Mouse (Mus musculus) midbrain, embryonic 14.5 days (tissue): Measurements from ENCODE around the gene Serpinb1b. TPM values are rescaled to one million over a fixed set of nuclear protein-coding genes. Genes with fewer than 3 reads are reported as not detected.

Experiments used
- ATAC-seq: fragments of 200-750 bp; cut with Nextera tagmentation; 2 replicates; pipeline ENCODE4 v1.8.0; 2017; ENCODE audit warnings: moderate number of reproducible peaks, moderate library complexity; ENCODE audit not compliant: low FRiP score, low TSS enrichment
- DNase-seq: peaks from one replicate; pipeline ENCODE4 v3.0.0-alpha.2; 2015
- H3K27ac ChIP-seq: fragments of 300-500 bp; sonication (generic); replicated peaks from 2 replicates; pipeline ENCODE4 v1.5.1; 2014; ENCODE audit warnings: mild to moderate bottlenecking, low read depth, low read length, moderate library complexity
- H3K27me3 ChIP-seq: fragments of 300-500 bp; sonication (generic); 2 replicates; pipeline ENCODE4 v1.6.1; 2014; ENCODE audit warnings: low read length, control low read depth, mixed read lengths; ENCODE audit not compliant: control insufficient read depth, insufficient read depth
- H3K36me3 ChIP-seq: fragments of 300-500 bp; sonication (generic); 2 replicates; pipeline ENCODE4 v1.6.1; 2014; ENCODE audit warnings: low read length, control low read depth; ENCODE audit not compliant: control insufficient read depth, insufficient read depth
- H3K4me1 ChIP-seq: fragments of 300-500 bp; sonication (generic); 2 replicates; pipeline ENCODE4 v1.6.1; 2014; ENCODE audit warnings: mild to moderate bottlenecking, antibody characterized with exemption, low read length, control low read depth; ENCODE audit not compliant: control insufficient read depth, insufficient read depth
- H3K4me2 ChIP-seq: fragments of 300-500 bp; sonication (generic); 2 replicates; pipeline ENCODE4 v1.6.1; 2014; ENCODE audit warnings: mild to moderate bottlenecking, low read length, moderate library complexity
- H3K4me3 ChIP-seq: fragments of 300-500 bp; sonication (generic); replicated peaks from 2 replicates; pipeline ENCODE4 v1.5.1; 2014; ENCODE audit warnings: low read depth, low read length
- H3K9ac ChIP-seq: fragments of 300-500 bp; sonication (generic); replicated peaks from 2 replicates; pipeline ENCODE4 v1.6.1; 2014; ENCODE audit warnings: mild to moderate bottlenecking, low read length, moderate library complexity
- H3K9me3 ChIP-seq: fragments of 300-500 bp; sonication (generic); 2 replicates; pipeline ENCODE4 v1.6.1; 2016; ENCODE audit warnings: low read length, control low read depth, mixed read lengths; ENCODE audit not compliant: control insufficient read depth
- WGBS: fragments of 180-500 bp; shearing (Covaris S2); extraction: QIAGEN DNeasy Blood & Tissue Kit; methylation state at CpG from one replicate; pipeline ENCODE4 v1.1.7; 2014; 5-methylcytosine and 5-hydroxymethylcytosine counted together
- polyA plus RNA-seq: library from polyadenylated mRNA; unstranded; fragments of >200 nt; fragmentation: Nextera tagmentation; extraction: Ambion mirVana; gene quantifications from 2 replicates; pipeline ENCODE4 v1.2.1, GENCODE M21; 2014

Gene Serpinb1b
- polyA plus RNA-seq, 1 experiment from 2014 or later, result 1.3 TPM

DNA sequence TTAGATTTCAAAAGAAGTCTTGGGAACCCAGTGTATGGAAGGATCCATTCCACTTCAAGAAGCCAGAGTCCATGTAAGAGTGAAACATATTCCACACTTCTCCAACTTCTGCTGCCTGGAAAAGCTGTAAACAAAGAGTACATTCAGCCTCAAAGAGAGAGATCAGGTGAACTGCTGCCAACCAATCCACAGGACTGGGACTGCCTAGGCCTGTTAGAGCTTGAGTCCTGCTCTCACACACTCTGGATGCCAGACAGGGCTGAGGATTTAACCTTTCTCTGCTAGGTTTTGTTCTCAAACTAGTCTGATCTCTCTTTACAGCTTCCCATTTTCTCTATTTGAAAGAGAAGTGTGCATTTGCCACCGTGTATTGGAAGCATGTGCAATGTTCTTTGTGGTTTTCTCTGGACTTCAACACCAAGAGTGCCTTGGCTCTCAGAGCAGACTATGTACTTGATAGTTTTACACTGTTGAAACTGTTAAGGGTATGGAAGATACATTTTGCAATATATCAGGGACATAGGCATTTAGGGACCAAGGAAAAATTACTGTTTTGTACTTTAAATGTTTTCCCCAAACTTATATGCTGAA lies 10.9 kb upstream of the Serpinb1b start:
- Histone ChIP-seq H3K4me1 (no peaks in the 10 kb centered on the region), H3K4me3 (no peak overlapping the region)
- 95% methylated on average over 1 of the region's 1 CpGs for WGBS

DNA sequence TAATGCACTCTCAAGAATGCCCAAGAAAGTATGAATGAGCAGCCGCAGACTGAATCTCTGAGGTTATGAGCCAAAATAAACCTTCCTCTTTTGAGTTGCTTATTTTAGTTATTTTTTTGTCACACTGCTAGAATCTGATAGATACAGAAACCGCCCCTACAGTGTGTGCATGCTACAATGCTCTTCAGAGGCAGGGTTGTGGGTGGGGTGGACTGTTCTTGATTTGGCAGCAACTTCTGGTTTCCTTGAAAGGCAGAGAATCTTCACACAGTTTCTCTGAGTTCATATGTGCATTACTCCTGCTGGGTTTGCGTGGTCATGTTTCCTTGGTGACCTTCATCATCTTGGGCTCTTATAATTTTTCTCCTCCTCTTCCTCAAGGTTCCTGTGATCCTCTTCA lies 10.2 kb upstream of the Serpinb1b start:
- no peaks in the 10 kb centered on the region for H3K9me3 ChIP-seq
- H3K27me3 ChIP-seq, result no peaks in the 10 kb centered on the region
- no peak for ATAC-seq
- H3K27ac ChIP-seq, result no peak overlapping the region
- no peaks in the 10 kb centered on the region for H3K4me1 ChIP-seq
- no peak for DNase-seq
- no peak overlapping the region for H3K9ac ChIP-seq
- no peak overlapping the region for H3K4me3 ChIP-seq
- no peaks in the 10 kb centered on the region for H3K36me3 ChIP-seq
- whole genome bisulfite sequencing, result 91% methylated on average over 3 of the region's 3 CpGs
- H3K4me2 ChIP-seq, result no peak overlapping the region

More for the DNA sequence above, 10.9 kb upstream of the Serpinb1b start:
- Histone ChIP-seq H3K27ac (no peak overlapping the region), H3K9me3 (no peaks in the 10 kb centered on the region), H3K36me3 (no peaks in the 10 kb centered on the region), H3K27me3 (no peaks in the 10 kb centered on the region), H3K9ac (no peak overlapping the region), H3K4me2 (no peak overlapping the region)
- ATAC-seq (no peak; the same call in 1 of the 2 replicates), DNase-seq (no peak)

DNA sequence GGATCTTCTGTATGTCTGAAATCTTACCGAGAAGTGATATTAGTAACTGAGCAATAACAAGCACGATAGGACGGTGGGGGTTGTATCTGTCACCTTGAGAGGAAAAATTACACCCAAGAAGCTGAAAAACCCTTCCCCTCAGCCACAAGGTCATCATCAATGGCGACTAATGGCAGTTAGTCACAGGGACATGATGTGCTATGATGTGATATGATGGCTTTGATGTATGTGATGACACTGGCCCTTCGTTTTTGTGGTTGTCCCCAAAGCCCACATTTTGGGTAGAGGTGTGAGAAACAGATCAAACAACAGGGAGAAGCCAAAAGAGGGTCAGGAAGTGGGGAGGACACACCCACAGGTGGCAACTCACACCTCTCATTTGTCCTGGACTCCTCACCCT lies 6.6 kb upstream of the Serpinb1b start:
- H3K36me3 ChIP-seq, result no peaks in the 10 kb centered on the region
- WGBS, result 86% methylated on average over 5 of the region's 5 CpGs
- H3K9me3 ChIP-seq, result no peaks in the 10 kb centered on the region
- DNase-seq (no peak), ATAC-seq (no peak)
- H3K9ac ChIP-seq, result no peak overlapping the region
- no peaks in the 10 kb centered on the region for H3K4me1 ChIP-seq
- H3K27ac ChIP-seq, result no peak overlapping the region
- no peak overlapping the region for H3K4me2 ChIP-seq
- no peak overlapping the region for H3K4me3 ChIP-seq
- no peaks in the 10 kb centered on the region for H3K27me3 ChIP-seq

DNA sequence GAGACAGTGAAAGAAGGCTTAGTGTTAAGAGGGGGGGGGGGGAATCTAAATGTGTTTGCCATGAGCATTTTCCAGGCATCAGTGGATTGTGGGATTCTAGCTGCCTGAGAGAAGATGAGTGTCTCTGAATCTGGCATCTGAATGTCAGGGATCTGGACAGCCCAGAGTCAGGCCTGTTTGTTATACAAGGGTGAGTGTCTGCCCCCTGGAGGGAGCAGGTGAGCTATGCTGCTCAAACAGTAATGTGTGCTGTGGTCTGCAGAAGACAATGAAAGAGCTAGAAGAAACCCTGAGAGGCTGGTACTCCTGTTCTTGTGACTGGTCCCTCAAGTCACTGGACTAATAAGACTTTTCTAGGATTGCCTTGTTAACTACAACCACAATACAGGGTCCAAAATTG lies 4.3 kb upstream of the Serpinb1b start:
- ATAC-seq (no peak), DNase-seq (peak; percentile 48)
- H3K9ac ChIP-seq, result no peak overlapping the region
- no peak overlapping the region for H3K4me3 ChIP-seq
- H3K9me3 ChIP-seq, result no peaks in the 10 kb centered on the region
- no peaks in the 10 kb centered on the region for H3K36me3 ChIP-seq
- H3K4me2 ChIP-seq, result no peak overlapping the region
- no peaks in the 10 kb centered on the region for H3K4me1 ChIP-seq
- H3K27me3 ChIP-seq, result no peaks in the 10 kb centered on the region
- no peak overlapping the region for H3K27ac ChIP-seq

DNA sequence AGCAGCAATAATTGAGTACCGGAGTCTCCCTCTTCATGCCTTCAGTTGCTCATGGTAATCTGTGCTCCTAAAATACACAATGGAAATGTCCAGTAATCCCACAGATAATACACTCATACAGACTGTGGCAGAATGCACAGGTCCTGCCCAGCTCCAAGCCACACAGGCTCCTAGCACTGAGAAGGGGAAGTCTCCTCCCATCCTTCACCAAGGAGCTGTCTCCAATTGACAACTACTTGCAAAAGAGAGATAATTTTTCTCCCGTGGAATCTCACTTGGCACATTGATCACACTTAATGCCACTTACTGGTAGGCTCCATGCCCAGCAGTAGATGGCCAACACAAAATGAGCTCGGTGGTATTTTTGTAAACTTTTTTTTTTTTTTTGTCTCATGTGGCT lies 2.1 kb upstream of the Serpinb1b start:
- no peaks in the 10 kb centered on the region for H3K9me3 ChIP-seq
- H3K4me3 ChIP-seq, result no peak overlapping the region
- no peak overlapping the region for H3K9ac ChIP-seq
- WGBS, result 68% methylated on average over 3 of the region's 3 CpGs
- no peak for ATAC-seq
- no peak overlapping the region for H3K27ac ChIP-seq
- no peaks in the 10 kb centered on the region for H3K27me3 ChIP-seq
- H3K4me2 ChIP-seq, result no peak overlapping the region
- H3K36me3 ChIP-seq, result no peaks in the 10 kb centered on the region
- no peaks in the 10 kb centered on the region for H3K4me1 ChIP-seq
- no peak for DNase-seq

DNA sequence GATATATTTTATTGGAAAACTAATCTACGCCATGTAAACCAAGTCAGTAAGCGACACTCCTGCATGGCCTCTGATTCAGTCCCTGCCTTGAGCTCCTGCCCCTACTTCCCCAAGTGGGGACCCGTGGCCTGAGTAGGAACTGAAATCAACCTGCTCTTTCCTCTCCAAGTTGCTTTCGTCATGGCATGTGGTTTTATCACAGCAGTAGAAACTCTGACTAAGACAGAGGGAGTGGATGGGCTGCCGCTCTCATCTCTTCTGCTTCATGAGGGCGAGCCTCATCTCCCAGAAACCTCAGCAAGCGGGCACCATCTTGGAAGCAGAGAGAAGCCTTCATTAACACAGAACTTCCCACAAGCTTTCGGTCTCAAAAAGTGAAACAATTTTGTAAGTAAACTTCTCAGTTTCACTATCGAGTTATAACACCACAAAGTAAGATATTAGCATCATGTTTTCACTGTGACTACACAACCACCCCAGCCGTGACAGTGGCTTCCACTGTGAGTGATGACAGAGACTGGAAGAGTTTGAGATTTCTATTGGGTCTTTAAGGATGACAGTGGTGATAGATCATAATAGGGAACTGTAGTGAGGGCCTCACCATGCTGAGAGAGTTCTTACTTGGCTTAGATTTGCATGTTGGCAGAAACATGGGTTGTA lies 1.2 kb upstream of the Serpinb1b start:
- no peak for ATAC-seq
- DNase-seq, result no peak
- H3K4me1 ChIP-seq, result no peaks in the 10 kb centered on the region
- no peak overlapping the region for H3K9ac ChIP-seq
- H3K27me3 ChIP-seq, result no peaks in the 10 kb centered on the region
- H3K4me2 ChIP-seq, result no peak overlapping the region
- no peaks in the 10 kb centered on the region for H3K9me3 ChIP-seq
- H3K27ac ChIP-seq, result no peak overlapping the region
- no peaks in the 10 kb centered on the region for H3K36me3 ChIP-seq
- H3K4me3 ChIP-seq, result no peak overlapping the region
- WGBS, result 92% methylated on average over 10 of the region's 10 CpGs

DNA sequence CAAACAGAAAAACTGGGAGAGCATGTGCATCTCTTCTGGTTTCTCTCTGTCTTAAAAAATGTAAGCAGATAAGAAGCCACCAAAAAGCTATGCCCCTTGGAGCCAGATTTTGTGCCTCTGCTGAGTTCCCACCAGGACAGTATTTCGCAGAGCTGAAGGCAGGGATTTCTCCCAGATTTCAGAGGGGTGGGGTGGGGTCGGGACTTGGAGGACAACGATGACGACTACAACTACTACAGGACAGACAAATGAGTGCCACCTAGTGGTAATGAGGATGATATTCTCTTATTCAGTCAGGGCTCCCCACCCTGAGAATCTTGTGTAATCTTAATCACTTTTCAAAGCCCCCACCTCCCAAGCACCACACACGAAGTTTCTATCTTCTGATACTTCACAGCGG lies 1.0 kb downstream of the Serpinb1b start:
- H3K9ac ChIP-seq, result no peak overlapping the region
- H3K27me3 ChIP-seq, result no peaks in the 10 kb centered on the region
- 25% methylated on average over 6 of the region's 6 CpGs for WGBS
- no peaks in the 10 kb centered on the region for H3K36me3 ChIP-seq
- DNase-seq (peak; percentile 54), ATAC-seq (peak; percentile 56; the same call in 1 of the 2 replicates)
- no peaks in the 10 kb centered on the region for H3K9me3 ChIP-seq
- no peak overlapping the region for H3K27ac ChIP-seq
- H3K4me1 ChIP-seq, result no peaks in the 10 kb centered on the region
- H3K4me2 ChIP-seq, result no peak overlapping the region
- H3K4me3 ChIP-seq, result no peak overlapping the region

DNA sequence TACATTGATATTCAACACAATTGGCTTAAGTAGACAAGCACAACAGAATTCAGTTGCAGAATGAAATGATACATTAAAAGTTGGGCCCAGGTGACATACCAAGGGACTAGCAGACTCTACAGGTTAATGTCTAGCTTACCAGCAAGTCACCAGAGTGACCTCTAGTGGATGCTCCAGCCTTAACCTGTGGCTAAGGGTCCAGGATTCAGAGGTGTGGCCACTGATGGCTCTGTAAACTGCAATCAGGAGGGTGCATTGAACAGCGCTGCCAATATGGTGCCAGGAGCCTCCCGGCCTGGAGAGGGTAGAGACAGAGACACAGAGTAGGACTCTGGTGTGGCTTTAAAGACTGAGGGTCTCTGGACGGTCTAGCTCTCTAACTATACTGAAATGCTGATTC lies 2.0 kb downstream of the Serpinb1b start:
- H3K27ac ChIP-seq, result no peak overlapping the region
- H3K4me1 ChIP-seq, result peaks cover 3% of the 10 kb centered on the region; the same call in 1 of the 2 replicates
- H3K9ac ChIP-seq, result no peak overlapping the region
- no peak overlapping the region for H3K4me2 ChIP-seq
- no peak overlapping the region for H3K4me3 ChIP-seq
- H3K9me3 ChIP-seq, result no peaks in the 10 kb centered on the region
- H3K36me3 ChIP-seq, result no peaks in the 10 kb centered on the region
- H3K27me3 ChIP-seq, result no peaks in the 10 kb centered on the region
- WGBS, result 26% methylated on average over 3 of the region's 3 CpGs
- DNase-seq (peak; percentile 25), ATAC-seq (no peak)

DNA sequence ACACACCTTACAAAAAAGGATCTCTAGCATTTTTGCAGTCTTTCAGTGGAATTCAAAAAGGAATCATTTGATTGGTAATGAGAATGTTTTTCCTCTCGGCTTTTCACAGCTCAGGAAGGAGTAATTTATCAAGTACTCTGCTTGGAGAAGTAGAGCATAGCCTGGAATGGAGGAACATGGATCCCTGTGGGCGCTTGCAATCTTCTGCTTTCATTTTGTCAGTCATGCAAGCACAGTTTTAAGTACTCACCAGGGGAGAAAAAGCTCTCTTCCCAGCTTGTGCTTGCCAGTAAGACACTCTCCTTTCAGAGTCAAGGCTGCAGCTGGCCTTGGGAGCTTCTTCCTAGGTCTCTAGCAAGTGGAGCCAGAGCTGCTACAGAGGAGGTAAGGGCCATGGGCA lies 5.5 kb downstream of the Serpinb1b start:
- no peak overlapping the region for H3K4me2 ChIP-seq
- H3K9ac ChIP-seq, result no peak overlapping the region
- ATAC-seq, result no peak
- WGBS, result 75% methylated on average over 2 of the region's 2 CpGs
- no peaks in the 10 kb centered on the region for H3K36me3 ChIP-seq
- H3K27ac ChIP-seq, result no peak overlapping the region
- no peak overlapping the region for H3K4me3 ChIP-seq
- H3K27me3 ChIP-seq, result no peaks in the 10 kb centered on the region
- no peak for DNase-seq
- no peaks in the 10 kb centered on the region for H3K9me3 ChIP-seq
- peaks cover 6% of the 10 kb centered on the region; the same call in 1 of the 2 replicates for H3K4me1 ChIP-seq
